Mouse (Mus musculus) fat pad, adult 2 months (tissue): ENCODE data around the gene Mtfr1l.
"Not testable (repeated sequence)": the region's sequence is repeated elsewhere in the genome, so short reads cannot be mapped to it uniquely, and the experiment has no call there.

Experiments used
- DNase-seq: peaks from one replicate; pipeline ENCODE4 v3.0.0-alpha.2; 2011; ENCODE audit warnings: low read depth, low spot score; ENCODE audit errors: extremely low read depth

The Mtfr1l gene

DNA sequence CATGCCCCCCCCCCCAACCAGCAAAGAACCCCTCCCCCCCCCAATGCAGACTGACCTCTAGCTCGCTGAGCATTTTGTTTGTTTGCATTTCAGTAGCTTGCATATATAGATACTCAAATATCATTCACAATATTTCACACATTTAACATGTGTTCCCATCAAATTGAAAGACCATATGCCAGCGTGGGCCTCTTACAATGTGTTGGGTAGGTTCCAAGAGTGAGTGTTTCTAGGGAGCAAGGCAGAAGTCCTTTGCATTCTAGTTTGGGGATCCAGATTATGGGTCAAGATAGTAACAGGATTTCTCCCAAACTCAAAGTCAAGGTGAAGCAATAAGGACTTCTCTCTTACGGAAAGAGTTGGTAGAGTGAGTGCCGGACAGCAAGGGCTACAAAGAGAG is 16.6 kb downstream of the Mtfr1l start:
- DNase-seq = no peak

DNA sequence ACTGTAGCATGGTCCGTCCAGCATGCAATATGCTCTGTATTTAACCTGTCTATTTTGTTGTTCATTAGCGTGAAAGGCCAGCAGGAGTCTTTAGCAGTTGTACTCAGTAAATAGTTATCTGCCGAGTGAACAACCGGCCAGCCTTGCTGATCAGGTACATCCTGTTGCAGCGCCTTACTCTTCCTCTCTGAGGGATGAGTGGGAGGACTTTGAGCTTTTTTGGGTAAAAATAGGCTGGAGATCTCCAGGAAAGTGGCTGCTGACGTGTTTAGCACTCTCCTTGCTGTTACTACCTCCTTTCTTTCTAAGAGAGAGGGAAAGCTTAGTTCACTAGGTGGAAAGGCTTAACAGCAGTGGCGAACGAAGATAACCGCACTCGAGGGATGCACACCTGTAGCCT is 17.5 kb downstream of the Mtfr1l start:
- DNase-seq = no peak

DNA sequence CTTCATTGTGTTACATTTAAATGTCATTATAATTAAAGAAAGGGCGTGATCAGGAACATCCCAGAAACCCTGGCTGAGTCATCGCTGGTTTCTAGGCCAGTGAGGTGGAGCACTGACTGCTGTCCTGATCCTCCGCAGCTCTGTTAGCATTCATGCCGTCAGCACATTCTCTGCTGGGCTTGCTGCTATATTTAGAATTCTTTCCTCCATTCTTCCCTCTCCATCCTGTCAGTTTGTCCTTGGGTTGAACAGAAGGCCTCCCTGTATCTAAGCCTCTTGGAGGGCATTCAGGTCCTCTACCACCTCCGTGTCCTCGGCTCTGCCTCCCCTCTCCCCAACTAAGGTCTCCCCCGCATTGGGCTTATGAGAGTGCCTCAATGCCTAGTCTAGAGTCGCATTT is 18.2 kb downstream of the Mtfr1l start:
- DNase-seq = no peak

DNA sequence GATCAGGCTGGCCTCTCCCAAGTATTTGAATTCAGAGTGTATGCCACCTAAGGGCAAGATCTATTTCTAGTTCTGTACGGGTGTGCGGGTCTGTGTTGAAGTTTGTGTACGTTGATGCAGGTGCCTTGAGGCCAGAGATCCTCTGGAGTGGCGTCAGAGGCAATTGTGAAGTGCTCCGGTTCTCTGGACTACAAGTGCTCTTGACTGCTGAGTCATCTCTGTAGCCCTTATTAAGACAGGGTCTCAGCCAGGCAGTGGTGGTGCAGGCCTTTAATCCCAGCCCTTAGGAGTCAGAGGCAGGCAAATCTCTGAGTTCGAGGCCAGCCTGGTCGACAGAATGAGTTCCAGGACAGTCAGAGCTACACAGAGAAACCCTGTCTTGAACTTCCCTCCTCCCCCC is 19.6 kb downstream of the Mtfr1l start:
- DNase-seq = no peak

DNA sequence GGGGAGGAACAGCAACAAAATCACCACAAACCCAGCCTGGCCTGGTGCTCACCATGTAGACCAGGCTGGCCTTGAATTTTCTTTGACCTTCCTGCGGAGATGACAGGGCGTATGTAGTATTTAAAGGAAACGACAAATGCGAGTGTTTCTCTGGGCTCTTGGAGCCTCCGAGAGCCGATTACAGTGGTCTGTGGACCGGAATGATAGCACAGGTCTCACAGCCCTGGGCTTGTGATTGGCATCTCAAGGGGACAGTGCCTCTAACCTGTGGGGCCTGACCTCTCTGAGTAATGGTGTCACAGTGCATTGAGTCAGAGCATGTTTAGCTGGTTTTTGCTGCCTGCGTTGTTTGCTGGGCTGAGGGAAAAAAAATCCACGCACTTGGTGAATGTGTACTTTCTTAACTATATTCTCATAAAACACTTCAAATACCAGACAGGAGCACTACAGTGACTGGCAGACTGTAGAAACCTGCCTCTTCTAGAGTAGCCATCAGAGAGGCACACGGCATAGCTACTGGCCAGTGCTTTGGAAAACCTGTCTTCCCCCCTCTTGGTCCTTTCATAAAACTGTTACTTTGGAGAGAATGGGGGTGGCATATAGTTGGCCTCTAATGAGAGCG is 20.8 kb downstream of the Mtfr1l start:
- DNase-seq = no peak

DNA sequence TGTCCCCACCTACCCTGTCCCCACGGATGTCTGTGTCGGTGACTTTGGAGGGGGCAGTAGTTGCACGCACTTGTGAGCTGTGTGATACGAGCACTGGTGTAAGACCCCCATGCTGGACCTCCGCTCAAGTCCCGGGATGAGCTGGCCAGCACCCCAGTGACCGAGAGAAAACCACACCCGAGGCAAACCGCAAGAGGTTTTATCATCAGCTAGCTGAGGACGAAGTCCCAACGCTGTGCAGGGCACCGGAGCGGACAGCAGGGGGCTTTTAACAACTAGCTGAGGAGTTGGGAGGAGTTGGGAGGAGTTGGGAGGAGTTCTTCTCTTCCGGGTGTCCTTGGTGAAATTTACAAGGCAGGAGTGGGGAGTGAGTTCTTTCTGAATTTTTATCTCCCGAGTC is 22.4 kb downstream of the Mtfr1l start:
- DNase-seq = no peak

DNA sequence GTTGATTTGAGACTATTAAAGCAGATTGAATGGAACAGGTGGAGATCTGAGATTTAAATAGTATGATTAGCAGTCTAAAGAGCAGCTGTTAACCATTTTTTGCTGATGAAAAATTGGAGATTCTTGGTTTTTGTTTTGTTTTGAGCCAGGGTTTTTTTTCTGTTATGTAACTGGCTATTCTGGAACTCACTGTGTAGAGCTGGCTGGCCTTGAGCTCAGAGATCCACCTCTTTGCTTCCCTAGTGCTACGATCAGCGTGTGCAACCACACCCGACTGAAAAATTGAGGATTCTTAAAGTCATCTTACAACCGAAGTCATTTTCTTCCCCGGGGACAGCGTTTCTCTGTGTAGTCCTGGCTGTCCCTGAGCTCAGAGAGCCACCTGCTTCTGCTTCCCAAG is 23.5 kb downstream of the Mtfr1l start:
- DNase-seq = no peak

DNA sequence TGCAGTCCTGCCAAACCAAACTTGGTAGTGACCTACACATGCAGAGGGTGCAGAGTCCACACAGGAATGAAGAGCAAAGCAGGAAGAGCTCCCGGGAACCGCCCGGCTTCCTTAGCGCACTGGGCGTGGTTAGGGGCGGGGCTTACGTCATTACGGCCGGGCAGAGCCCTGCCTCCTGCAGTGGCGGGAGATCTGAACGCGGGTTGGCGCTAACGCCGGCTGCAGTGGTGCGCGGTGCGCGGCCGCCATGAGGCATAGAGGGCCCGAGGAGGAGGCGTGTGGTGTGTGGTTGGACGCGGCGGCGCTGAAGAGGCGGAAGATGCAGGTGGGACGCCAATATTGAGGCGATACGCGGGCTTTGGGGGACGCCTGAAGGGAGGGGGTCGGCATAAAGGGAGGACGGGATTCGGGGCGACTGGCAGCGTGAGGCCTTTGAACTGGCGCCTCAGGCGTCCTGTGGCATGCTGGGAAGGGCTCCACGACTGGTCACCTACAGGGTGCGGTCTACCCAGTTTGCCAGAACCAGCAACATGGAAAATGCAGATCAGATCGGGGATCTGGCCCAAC is 24.3 kb downstream of the Mtfr1l start, which contains the start of gene Aunip:
Gene Aunip, plus strand, starts transcription at position 155 of the 567 bp plus-strand sequence.
- DNase-seq = no peak

DNA sequence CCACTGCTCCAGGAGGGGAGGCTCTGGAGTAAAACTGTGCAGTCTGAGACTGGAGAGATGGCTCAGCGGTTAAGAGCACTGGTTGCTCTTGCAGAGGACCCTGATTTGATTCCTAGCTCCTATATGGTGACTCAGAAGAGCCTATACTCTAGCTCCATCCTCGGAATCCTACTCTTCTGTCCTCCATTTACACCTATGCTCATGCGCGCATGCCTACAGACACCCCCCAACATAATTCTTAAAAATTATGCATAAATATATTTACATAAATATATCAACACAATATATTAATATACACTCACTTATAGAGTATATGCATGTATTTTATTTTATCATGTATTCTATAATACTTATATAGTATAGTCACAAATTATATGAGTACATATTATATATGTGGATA is 24.8 kb downstream of the Mtfr1l start:
- DNase-seq = no peak

DNA sequence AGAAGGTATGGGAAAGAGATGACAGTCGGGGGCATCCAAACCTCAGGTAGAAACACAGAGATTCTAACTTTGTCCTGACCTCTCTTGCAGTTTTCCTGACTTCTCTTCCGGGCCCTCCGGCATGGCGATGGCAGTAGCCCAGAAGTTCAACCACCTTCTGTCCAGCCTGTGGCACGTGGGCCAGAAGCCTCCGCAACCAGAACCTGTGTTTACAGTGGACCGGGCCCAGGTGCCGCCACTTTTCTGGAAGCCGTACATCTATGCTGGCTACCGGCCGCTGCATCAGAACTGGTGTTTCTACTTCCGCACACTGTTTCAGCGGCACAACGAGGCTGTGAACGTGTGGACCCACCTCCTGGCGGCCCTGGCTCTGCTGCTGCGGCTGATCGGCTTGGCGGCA is 28.5 kb downstream of the Mtfr1l start:
- no peak for DNase-seq

DNA sequence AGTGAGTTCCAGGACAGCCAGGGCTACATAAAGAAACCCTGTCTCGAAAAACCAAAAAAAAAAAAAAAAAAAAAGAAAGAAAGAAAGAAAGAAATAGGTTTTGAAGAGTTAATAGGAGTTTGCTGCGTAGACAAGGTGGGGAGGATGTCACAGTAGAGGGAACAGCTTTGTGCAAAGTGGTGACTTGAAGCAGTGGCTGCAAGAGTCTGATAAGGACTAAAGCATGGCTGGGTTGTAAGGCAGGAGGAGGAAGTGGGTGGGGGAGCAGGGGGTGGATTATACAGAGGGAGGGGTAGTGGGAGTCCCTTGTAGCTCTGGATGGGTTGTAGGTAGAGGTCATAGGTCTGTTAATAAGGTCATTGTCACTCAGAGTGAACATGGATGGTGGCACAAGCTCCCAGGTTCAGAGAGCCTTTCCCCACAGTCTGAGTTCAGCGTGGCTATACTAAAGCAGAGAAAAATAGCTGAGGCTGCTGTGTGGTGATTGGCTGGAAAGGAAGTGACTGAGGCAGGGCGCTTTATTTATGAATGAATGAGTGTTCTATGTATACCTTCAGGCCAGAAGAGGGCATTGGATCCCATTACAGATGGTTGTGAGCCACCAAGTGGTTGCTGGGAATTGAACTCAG is 29.1 kb downstream of the Mtfr1l start:
- DNase-seq = no peak

DNA sequence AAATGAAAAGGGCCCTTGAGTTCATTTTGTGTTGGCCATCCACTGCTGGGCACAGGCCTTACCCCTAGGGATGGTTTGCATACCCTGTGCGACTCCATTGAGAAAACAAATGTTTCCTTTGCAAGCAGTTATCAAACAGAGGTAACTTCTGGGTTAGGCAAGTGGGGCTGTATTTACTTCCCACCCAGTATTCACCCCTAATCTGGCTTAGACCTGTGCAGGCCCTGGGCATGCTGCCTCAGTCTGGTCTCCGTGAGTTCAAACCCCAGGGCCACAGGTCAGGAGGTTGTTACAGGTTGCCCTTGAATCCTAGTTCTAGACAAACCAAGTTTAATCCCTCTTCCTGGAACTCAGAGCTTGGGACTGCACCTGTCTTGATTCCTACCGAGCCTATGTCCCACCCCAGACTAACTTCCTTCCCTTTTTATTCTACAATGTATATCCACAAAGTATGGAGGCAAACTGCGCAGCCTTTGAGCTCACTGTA is 29.8 kb downstream of the Mtfr1l start:
- DNase-seq = no peak

DNA sequence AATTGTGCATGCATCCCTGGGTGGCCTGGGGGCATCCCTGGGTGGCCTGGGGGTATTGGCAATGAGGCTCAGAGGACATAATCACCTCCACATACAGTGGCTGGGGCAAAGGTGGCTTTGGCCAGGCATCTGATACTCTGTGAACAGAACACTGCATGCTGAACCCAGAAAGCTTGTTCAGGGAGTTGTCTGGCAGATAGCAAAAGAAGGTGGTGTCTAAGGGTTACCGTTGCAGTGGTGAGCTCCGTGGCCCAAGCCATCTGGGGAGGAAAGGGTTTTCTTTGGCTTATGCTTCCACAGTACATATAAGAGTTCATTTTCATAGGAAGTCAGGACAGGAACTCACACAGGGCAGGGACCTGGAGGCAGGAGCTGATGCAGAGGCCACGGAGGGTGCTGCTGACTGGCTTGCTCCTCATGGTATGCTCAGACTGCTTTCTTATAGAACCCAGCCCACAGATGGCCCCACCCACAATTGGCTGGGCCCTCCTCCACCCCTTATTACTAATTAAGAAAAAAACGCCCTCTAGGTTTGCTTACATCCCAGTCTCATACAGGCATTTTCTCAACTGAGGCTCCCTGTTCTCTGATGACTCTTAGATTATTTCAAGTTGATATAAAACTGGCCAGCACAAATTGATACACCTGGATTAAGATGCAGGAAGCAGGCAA is 31.4 kb downstream of the Mtfr1l start:
- DNase-seq = no peak

DNA sequence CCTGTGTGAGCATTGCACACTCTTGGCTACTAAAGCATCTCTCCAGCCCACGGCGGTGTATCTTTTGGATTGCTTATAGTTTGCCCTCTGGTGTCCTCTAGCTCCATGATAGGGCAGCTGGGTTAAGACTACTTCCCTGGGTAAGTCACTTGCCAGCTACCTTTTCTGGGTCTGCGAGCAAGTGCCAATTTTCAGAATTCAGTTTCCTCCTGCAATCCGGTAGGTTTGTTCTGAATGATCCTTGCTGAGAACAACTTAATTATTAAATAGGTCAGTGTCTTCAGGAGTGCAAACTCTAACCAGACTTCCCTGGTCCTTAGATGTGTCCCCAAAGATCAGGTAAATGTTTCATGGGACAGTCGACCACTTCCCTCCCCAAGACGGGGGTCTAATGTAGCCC is 34.1 kb downstream of the Mtfr1l start:
- no peak for DNase-seq

DNA sequence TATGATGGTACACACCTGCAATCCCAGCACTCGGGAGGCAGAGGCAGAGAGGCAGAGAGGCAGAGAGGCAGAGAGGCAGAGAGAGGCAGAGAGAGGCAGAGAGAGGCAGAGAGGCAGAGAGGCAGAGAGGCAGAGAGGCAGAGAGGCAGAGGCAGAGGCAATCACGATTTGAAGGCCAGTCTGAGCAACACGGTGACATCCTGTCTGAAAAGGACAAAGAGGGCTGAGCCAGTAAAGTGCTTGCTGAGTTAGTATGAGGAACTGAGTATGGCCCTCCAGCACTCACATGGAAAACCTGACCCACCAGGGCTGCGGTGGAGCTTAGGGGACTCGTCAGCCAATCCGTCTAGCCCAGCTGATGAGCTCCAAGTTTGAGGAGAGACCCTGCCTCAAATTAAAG is 36.2 kb downstream of the Mtfr1l start:
- DNase-seq = not testable (repeated sequence)

DNA sequence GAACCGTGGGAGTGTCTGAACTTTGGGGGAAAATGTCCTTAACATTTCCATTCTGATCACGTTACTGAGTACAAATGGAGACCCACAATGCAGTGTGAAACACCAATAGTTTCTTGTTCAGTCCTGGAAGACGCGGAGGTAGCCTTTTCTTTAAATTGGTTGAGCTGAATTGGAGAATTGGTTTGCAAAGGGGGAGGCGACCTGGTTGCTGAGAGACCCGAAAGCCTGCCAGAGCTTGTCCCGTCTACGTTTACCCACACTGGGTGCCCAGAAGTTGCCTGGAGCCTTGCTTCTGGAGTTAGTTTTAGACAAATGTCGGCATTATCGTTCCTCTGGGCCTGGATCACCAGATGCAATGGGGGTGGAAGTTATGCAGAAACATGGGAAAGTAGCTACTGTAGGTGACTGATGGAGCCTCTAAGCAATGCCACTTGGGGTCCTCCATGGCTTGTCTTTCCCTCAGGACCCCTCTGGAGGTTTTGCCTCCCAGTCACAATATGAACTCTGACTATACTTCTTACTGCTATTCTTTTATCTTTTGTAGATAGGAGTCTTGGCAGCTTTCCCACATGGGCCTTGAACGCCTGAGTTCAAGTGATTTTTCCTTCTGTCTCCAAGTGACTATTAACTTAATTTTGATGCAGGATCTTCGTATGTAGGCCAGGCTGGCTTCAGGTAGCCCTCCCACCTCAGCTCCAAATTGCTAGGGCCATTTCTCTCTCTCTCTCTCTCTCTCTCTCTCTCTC is 37.0 kb downstream of the Mtfr1l start:
- DNase-seq = no peak

DNA sequence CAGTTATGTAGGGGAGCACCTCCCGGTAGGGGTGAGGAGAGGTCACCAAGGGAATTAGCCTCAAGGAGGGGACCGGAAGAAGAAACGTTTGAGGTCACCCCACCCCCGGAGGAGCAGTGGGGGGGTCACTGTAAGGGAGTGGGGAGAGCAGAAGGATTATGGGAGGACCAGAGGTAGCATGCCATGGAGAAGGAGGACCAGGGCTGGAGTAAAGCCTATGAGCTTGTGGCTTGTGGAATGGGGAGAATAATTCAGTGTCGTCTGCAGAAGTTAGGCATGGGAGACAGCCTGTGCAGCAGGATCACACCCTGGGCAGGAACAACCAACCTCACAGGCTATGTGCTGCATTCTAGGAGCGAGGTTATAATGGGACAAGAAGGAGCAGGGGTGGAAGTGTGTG is 38.0 kb downstream of the Mtfr1l start:
- no peak for DNase-seq

DNA sequence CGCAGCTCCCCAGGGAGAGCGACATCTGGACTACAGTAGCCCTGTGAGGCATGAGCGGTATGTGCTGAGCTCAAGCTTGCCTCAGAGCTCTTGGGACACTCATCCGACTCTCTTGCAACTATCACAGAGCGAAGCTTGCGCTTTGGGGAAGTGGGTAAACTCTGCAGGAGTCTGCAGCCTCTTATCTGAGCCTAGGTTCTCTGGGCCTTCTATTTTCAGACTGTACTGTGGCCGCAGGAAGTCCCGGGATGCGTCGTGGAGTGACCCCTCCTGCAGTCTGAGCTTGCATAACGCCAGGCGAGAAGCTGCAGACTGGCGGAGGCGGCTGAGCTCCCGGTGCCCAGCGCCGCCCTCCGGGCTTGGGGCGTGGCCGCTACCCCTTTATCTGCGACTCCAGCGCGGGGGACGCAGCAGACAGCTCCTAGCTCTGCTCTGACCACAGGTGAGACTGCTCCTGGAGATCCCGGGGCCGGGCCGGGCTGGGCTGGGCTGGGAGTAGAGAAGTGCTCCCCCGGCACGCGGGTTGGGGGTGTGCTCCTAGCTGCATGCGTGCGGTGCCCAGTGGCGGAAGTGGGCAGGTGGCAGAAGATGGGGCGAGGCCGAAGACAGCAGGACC is 38.5 kb downstream of the Mtfr1l start, which contains the start of gene Paqr7:
Gene Paqr7, plus strand, starts transcription at position 103 of the 616 bp plus-strand sequence.
- DNase-seq = no peak

DNA sequence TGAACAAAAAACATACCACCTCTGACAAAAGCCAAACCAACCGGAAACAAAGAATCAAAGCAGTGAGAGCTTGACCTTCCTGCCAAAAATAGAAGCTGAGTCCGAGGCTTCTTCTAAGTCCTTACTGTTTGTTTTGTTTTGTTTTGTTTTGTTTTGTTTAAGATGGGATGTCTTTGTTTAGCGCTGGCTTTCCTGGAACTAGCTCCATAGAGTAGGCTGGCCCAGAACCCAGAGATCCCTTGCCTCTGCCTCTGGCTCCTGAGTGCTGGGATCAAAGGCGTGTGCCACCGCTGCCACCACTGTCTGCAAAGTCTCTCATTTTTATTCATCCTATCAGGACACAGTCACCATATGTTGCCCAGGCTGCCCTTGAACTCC is 39.7 kb downstream of the Mtfr1l start:
- no peak for DNase-seq

DNA sequence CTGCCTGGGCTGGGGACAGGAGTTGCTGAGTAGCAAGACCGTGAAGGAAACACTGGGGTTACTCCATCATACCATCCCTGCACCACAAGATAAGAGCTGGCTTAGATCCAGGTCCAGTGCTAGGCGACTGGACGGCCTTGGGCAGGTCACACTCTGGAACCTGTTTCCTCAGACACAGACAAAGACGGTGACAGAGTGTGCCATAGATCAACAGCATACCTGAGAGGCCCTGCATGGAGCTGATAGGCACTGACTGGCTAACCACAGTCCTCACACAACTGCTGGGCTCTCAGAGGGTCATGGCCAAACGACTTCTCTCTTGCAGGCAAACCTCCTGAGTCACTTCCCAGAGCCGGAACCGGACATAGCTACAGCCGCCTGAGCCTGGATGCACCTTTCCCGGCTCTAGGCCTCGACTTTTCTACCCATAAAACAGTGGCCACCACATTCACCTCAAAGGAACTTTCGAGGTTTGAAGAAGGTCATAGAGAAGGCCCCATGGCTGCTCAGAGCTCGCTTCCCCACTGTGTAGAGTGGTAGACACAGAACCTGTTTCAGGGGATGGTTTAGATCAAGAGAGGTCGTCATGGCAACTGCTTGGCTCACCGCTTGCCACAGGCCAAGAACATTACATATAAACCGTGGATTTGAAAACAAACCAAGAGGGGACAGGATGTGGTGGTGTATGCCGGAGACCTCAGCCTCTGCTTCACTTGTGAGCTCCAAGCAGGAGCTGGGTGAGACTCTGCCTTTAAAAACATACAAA is 40.2 kb downstream of the Mtfr1l start:
- no peak for DNase-seq
